Mouse (Mus musculus) testis, adult 2 months (tissue): ENCODE data around the gene Psmb8. TPM values are rescaled to one million over a fixed set of nuclear protein-coding genes. Genes with fewer than 3 reads are reported as not detected.

Source experiments
- H3K27ac ChIP-seq: fragments of 200-500 bp; 2 replicates; pipeline ENCODE4 v1.5.1; 2012; ENCODE audit warnings: low read depth, low read length; ENCODE audit not compliant: control insufficient read depth, insufficient read depth
- H3K27me3 ChIP-seq: fragments of 200-500 bp; 2 replicates; pipeline ENCODE4 v1.6.1; 2012; ENCODE audit warnings: mild to moderate bottlenecking, low read length, moderate library complexity; ENCODE audit not compliant: control insufficient read depth, insufficient read depth
- H3K36me3 ChIP-seq: fragments of 200-500 bp; 2 replicates; pipeline ENCODE4 v1.6.1; 2012; ENCODE audit warnings: mild to moderate bottlenecking, low read length; ENCODE audit not compliant: control insufficient read depth, insufficient read depth
- H3K4me1 ChIP-seq: fragments of 200-500 bp; 2 replicates; pipeline ENCODE4 v1.6.1; 2012; ENCODE audit warnings: low read length; ENCODE audit not compliant: control insufficient read depth, insufficient read depth
- H3K4me3 ChIP-seq: fragments of 200-500 bp; 2 replicates; pipeline ENCODE4 v1.5.1; 2012; ENCODE audit warnings: low read depth, mild to moderate bottlenecking, low read length, moderate library complexity, mixed read lengths; ENCODE audit not compliant: control insufficient read depth
- CTCF ChIP-seq: fragments of 200-500 bp; IDR thresholded peaks from 2 replicates; pipeline ENCODE4 v1.5.1; 2012; ENCODE audit warnings: low read depth, mild to moderate bottlenecking, inconsistent platforms, low read length, moderate library complexity; ENCODE audit not compliant: control insufficient read depth, insufficient read depth, insufficient replicate concordance
- POLR2A ChIP-seq: fragments of 200-500 bp; IDR thresholded peaks from 2 replicates; pipeline ENCODE4 v1.6.1; 2012; ENCODE audit warnings: low read depth, mild to moderate bottlenecking, inconsistent platforms, low read length, moderate library complexity; ENCODE audit not compliant: control insufficient read depth
- polyA plus RNA-seq: library from polyadenylated mRNA; depleted of rRNA; stranded (reverse); fragments of >200 nt; gene quantifications from 2 replicates; pipeline ENCODE4 v1.2.3, GENCODE M21; 2012

Psmb8 gene
- polyA plus RNA-seq, 1 experiment: 2.0 TPM

GRCm38 (mm10) chr17:34194723-34195122, 2.8 kb upstream of the Psmb8 start:
- H3K27me3 ChIP-seq: peaks cover 2% of the 10 kb centered on the region; the same call in 1 of the 2 replicates
- H3K4me1 ChIP-seq: peaks cover 14% of the 10 kb centered on the region
- H3K27ac ChIP-seq: no peak overlapping the region
- no peak overlapping the region for H3K4me3 ChIP-seq
- no peak for TF ChIP-seq CTCF
- no peak for TF ChIP-seq POLR2A
- H3K36me3 ChIP-seq: no peaks in the 10 kb centered on the region

- no peak overlapping the region for H3K4me3 ChIP-seq
Measured at GRCm38 (mm10) chr17:34196491-34196890, 1.0 kb upstream of the Psmb8 start.

GRCm38 (mm10) chr17:34197904-34198520, 491 bp downstream of the Psmb8 start:
- Histone ChIP-seq H3K27me3 (peaks cover 2% of the 10 kb centered on the region; the same call in 1 of the 2 replicates), H3K4me1 (peaks cover 11% of the 10 kb centered on the region), H3K27ac (no peak overlapping the region), H3K4me3 (peak overlapping the region; percentile 67), H3K36me3 (no peaks in the 10 kb centered on the region)
- TF ChIP-seq POLR2A (no peak), CTCF (no peak)

More at GRCm38 (mm10) chr17:34196491-34196890, 1.0 kb upstream of the Psmb8 start:
- H3K27me3 ChIP-seq: peaks cover 2% of the 10 kb centered on the region; the same call in 1 of the 2 replicates
- H3K4me1 ChIP-seq: peaks cover 14% of the 10 kb centered on the region
- H3K36me3 ChIP-seq: no peaks in the 10 kb centered on the region
- H3K27ac ChIP-seq: no peak overlapping the region
- TF ChIP-seq CTCF: no peak
- TF ChIP-seq POLR2A: no peak

GRCm38 (mm10) chr17:34198521-34198912, 996 bp downstream of the Psmb8 start:
- Histone ChIP-seq H3K4me1 (peaks cover 11% of the 10 kb centered on the region), H3K27ac (no peak overlapping the region), H3K27me3 (peaks cover 2% of the 10 kb centered on the region; the same call in 1 of the 2 replicates), H3K4me3 (peak overlapping the region; percentile 67), H3K36me3 (no peaks in the 10 kb centered on the region)
- no peak for TF ChIP-seq CTCF
- TF ChIP-seq POLR2A: no peak

GRCm38 (mm10) chr17:34199050-34199619, 1.6 kb downstream of the Psmb8 start:
- Histone ChIP-seq H3K27me3 (peaks cover 2% of the 10 kb centered on the region; the same call in 1 of the 2 replicates), H3K27ac (no peak overlapping the region), H3K4me3 (no peak overlapping the region), H3K36me3 (no peaks in the 10 kb centered on the region), H3K4me1 (peaks cover 11% of the 10 kb centered on the region)
- TF ChIP-seq CTCF: no peak
- no peak for TF ChIP-seq POLR2A

- Histone ChIP-seq H3K27me3 (peaks cover 2% of the 10 kb centered on the region; the same call in 1 of the 2 replicates), H3K36me3 (no peaks in the 10 kb centered on the region), H3K4me3 (no peak overlapping the region)
Measured at GRCm38 (mm10) chr17:34200047-34200446, 2.5 kb downstream of the Psmb8 start.

GRCm38 (mm10) chr17:34200772-34201505, 3.4 kb downstream of the Psmb8 start:
- Histone ChIP-seq H3K36me3 (no peaks in the 10 kb centered on the region), H3K4me3 (no peak overlapping the region), H3K27me3 (peaks cover 2% of the 10 kb centered on the region; the same call in 1 of the 2 replicates), H3K27ac (no peak overlapping the region), H3K4me1 (peaks cover 11% of the 10 kb centered on the region)
- TF ChIP-seq POLR2A: no peak
- TF ChIP-seq CTCF: no peak

More at GRCm38 (mm10) chr17:34200047-34200446, 2.5 kb downstream of the Psmb8 start:
- Histone ChIP-seq H3K4me1 (peaks cover 11% of the 10 kb centered on the region), H3K27ac (no peak overlapping the region)
- TF ChIP-seq CTCF (no peak), POLR2A (no peak)
